Mouse (Mus musculus): Measurements from ENCODE around the gene Suclg2. TPM values are rescaled to one million over a fixed set of nuclear protein-coding genes. Genes with fewer than 3 reads are reported as not detected.

The Suclg2 gene
- total RNA-seq, 1 experiment, result 42.9 TPM

DNA sequence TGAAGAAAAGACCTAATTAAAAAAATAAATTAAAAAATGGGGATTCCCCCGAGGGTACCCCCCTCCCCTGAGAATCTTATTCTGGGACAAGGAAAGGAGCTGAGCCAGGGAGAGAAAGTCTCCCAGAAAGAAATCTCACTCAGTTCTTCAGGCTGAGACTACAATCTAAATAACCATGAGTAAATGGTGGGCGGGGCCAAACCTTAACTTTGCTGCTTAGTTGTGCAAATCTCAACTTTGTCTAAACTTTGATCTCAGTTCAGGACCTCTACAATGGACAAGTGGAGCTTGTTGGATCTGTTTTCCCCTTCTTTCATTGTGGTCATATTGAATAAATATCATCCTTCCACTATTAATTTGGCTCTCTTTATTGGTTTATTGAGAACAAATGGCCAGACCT lies 272.4 kb downstream of the Suclg2 start:
- Histone ChIP-seq H3K36me3 (ENCODE audit: control insufficient read depth, insufficient read depth, low read length, poor library complexity, severe bottlenecking) (no peaks in the 10 kb centered on the region), H3K4me1 (ENCODE audit: control insufficient read depth in 2 of 2, insufficient read depth in 2 of 2, low read length in 2 of 2, poor library complexity in 1 of 2) (no peaks in the 10 kb centered on the region), H3K9ac (ENCODE audit: insufficient read depth, low read depth, low read length, poor library complexity, severe bottlenecking) (no peak overlapping the region), H3K9me3 (ENCODE audit: control insufficient read depth, insufficient read depth, low read depth, low read length) (no peaks in the 10 kb centered on the region), H3K27ac (ENCODE audit: insufficient read depth, low read depth, low read length, poor library complexity, severe bottlenecking) (no peak overlapping the region), H3K4me3 (ENCODE audit: insufficient read depth in 1 of 2, low read depth in 1 of 2, low read length in 2 of 2, poor library complexity in 1 of 2, severe bottlenecking in 1 of 2) (no peak overlapping the region)
- peak; percentile 19 for DNase-seq (ENCODE audit: low read depth, low spot score)
- in situ Hi-C loops (cut with MboI; ENCODE audit: low sequenced_read_pairs in 2 of 2, unreplicated experiment in 2 of 2), result no loop called here
- TF ChIP-seq HCFC1 (IDR thresholded peaks at IDR 0.05; ENCODE audit: borderline replicate concordance, insufficient read depth, low read length) (no peak), ZC3H11A (IDR thresholded peaks at IDR 0.05; ENCODE audit: borderline replicate concordance, low read depth, low read length) (no peak), CHD2 (IDR thresholded peaks at IDR 0.05; ENCODE audit: low read depth, low read length) (no peak), MAFK (IDR thresholded peaks at IDR 0.05; ENCODE audit: insufficient read depth, low read depth, low read length) (no peak), ZNF384 (IDR thresholded peaks at IDR 0.05; ENCODE audit: low read depth, low read length) (no peak)

DNA sequence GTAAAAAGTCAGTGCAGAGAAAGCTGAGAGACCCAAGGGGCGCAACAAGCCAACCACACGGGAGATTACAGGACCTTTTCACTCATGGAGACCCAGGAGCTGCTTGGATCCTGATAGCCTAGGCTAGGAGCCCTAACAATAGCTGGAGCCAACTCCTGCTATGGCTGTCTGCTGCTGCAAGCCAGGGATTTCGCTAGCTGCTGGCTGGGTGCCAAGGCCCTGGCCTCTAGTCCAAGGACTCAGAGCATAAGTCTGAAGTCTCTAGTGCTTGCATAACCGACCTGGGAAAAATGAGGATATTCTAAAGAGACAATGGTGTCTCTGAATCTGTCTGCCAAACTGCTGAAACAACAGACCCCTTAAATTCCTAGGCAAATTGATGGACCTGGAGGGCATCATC lies 273.6 kb downstream of the Suclg2 start:
- Histone ChIP-seq H3K27ac (ENCODE audit: insufficient read depth, low read depth, low read length, poor library complexity, severe bottlenecking) (no peak overlapping the region), H3K4me3 (ENCODE audit: insufficient read depth in 1 of 2, low read depth in 1 of 2, low read length in 2 of 2, poor library complexity in 1 of 2, severe bottlenecking in 1 of 2) (no peak overlapping the region), H3K4me1 (ENCODE audit: control insufficient read depth in 2 of 2, insufficient read depth in 2 of 2, low read length in 2 of 2, poor library complexity in 1 of 2) (no peaks in the 10 kb centered on the region), H3K9ac (ENCODE audit: insufficient read depth, low read depth, low read length, poor library complexity, severe bottlenecking) (no peak overlapping the region), H3K9me3 (ENCODE audit: control insufficient read depth, insufficient read depth, low read depth, low read length) (no peaks in the 10 kb centered on the region), H3K36me3 (ENCODE audit: control insufficient read depth, insufficient read depth, low read length, poor library complexity, severe bottlenecking) (no peaks in the 10 kb centered on the region)
- TF ChIP-seq CHD2 (IDR thresholded peaks at IDR 0.05; ENCODE audit: low read depth, low read length) (no peak), ZC3H11A (IDR thresholded peaks at IDR 0.05; ENCODE audit: borderline replicate concordance, low read depth, low read length) (no peak), ZNF384 (IDR thresholded peaks at IDR 0.05; ENCODE audit: low read depth, low read length) (no peak), HCFC1 (IDR thresholded peaks at IDR 0.05; ENCODE audit: borderline replicate concordance, insufficient read depth, low read length) (no peak), MAFK (IDR thresholded peaks at IDR 0.05; ENCODE audit: insufficient read depth, low read depth, low read length) (no peak)
- in situ Hi-C loops (cut with MboI; ENCODE audit: low sequenced_read_pairs in 2 of 2, unreplicated experiment in 2 of 2), result no loop called here
- no peak for DNase-seq (ENCODE audit: low read depth, low spot score)

Measured in ES-E14 (cell line).